Comparison of ENCODE assay signal across 25 mouse cellular contexts in the genomic region with DNA sequence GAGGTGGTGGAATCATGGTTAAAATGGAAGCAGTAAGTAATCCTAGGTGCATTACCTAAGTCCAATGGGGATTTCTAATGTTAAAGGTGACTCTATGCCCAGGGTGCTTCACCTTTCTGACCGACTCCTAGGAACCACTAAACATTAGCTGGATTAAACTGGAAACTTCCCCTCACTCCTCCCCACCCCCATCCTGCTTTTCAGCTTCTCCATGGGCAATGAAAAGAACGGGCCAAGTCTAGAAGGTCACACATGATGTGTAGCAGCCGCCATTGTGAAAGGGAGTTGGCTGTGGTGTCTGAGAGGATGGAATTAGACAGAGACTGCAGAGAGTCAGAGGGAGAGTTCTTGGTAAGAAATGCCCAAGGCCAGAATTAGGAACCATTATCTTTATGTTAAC.
"Had no signal": no experiment of that assay in that cellular context is flagged by ENCODE, and none has a peak within 500 bp of the region (broad histone marks: within the 10 kb centered on the region; RNA-seq: fewer than 3 reads in every experiment).

No protein-coding gene starts in this region.

- ATAC-seq: inflammation-experienced regulatory T-cells, adult 6 months; intestine, embryonic 15.5 days; intestine, postnatal 0 days had no signal

- H3K27ac ChIP-seq: heart, adult 2 months; heart, embryonic 13.5 days; heart, embryonic 15.5 days; hindbrain, embryonic 10.5 days; hindbrain, embryonic 13.5 days; hindbrain, embryonic 15.5 days; intestine, embryonic 15.5 days; layer of hippocampus, adult 2 months; left cerebral cortex, adult 2 months; limb, embryonic 10.5 days; limb, embryonic 12.5 days; liver, embryonic 13.5 days had no signal

- DNase-seq: gastrocnemius, postnatal 14 days; gastrocnemius, postnatal 36 days; heart, adult 11 months; heart, adult 2 months; heart, postnatal 14 days; heart, postnatal 36 days; kidney, adult 18-20 months; kidney, adult 8-10 months; kidney, postnatal 14 days; liver; liver, embryonic 13.5 days had no signal

- H3K9me3 ChIP-seq: heart, embryonic 13.5 days; heart, embryonic 15.5 days; hindbrain, embryonic 10.5 days; hindbrain, embryonic 13.5 days; hindbrain, embryonic 15.5 days; intestine, embryonic 15.5 days; limb, embryonic 10.5 days; limb, embryonic 12.5 days; liver, embryonic 13.5 days had no signal

- H3K4me3 ChIP-seq: heart, adult 2 months; heart, embryonic 13.5 days; heart, embryonic 15.5 days; hindbrain, embryonic 10.5 days; hindbrain, embryonic 13.5 days; hindbrain, embryonic 15.5 days; intestine, embryonic 15.5 days; layer of hippocampus, adult 2 months; left cerebral cortex, adult 2 months; limb, embryonic 10.5 days; limb, embryonic 12.5 days; liver, embryonic 13.5 days had no signal

- H3K4me1 ChIP-seq: heart, embryonic 13.5 days; intestine, embryonic 15.5 days; limb, embryonic 10.5 days; limb, embryonic 12.5 days; liver, embryonic 13.5 days had no signal

- H3K36me3 ChIP-seq: heart, embryonic 13.5 days; heart, embryonic 15.5 days; hindbrain, embryonic 10.5 days; hindbrain, embryonic 13.5 days; hindbrain, embryonic 15.5 days; intestine, embryonic 15.5 days; limb, embryonic 10.5 days; limb, embryonic 12.5 days; liver, embryonic 13.5 days had no signal

- H3K9ac ChIP-seq: heart, embryonic 13.5 days; heart, embryonic 15.5 days; hindbrain, embryonic 13.5 days; hindbrain, embryonic 15.5 days; intestine, embryonic 15.5 days; limb, embryonic 12.5 days; liver, embryonic 13.5 days had no signal

- H3K27me3 ChIP-seq: heart, embryonic 13.5 days; heart, embryonic 15.5 days; hindbrain, embryonic 13.5 days; hindbrain, embryonic 15.5 days; intestine, embryonic 15.5 days; limb, embryonic 12.5 days; liver, embryonic 13.5 days had no signal

- H3K4me2 ChIP-seq: heart, embryonic 11.5 days; heart, embryonic 13.5 days; heart, embryonic 15.5 days; hindbrain, embryonic 13.5 days; hindbrain, embryonic 15.5 days; intestine, embryonic 15.5 days; limb, embryonic 12.5 days; liver, embryonic 11.5 days; liver, embryonic 13.5 days had no signal
